Mouse (Mus musculus): ENCODE results near the gene Map4.

DNA sequence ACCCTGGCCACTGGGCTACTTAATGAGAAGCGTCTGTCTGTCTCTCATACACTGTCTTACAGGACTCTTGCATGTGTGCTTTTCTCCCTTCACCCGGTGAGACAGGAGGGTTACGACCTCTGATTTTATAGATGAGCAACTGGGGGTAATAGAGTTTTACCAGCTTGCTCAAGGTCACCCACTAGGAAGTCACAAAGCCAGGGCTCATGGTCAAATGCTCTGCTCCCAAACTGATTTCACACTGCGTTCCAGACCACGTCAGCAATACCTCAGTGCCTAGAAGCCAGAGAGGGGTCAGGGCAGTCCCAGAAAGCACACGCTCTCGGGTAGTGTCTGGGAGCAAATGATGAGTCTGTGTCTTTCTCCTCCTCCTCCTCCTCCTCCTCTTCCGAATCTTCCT is 22.2 kb upstream of the Map4 start:
- TF ChIP-seq CTCF (IDR thresholded peaks at IDR 0.05; ENCODE audit: borderline replicate concordance, insufficient read depth, low read length): no peak
- no peak for TF ChIP-seq POLR2A (IDR thresholded peaks at IDR 0.05; ENCODE audit: low read depth, low read length)

All from embryonic fibroblast, embryonic 13.5 days (primary cell).